Mouse (Mus musculus): ENCODE data around the gene Cldn20. TPM values are rescaled to one million over a fixed set of nuclear protein-coding genes. Genes with fewer than 3 reads are reported as not detected.

Gene Cldn20
- 0.72 TPM for polyA plus RNA-seq (2014; fragmentation: Illumina TruSeq; extraction: RNeasy Lipid Tissue Mini Kit (QIAGEN cat#74804); ENCODE audit: low read depth, low replicate concordance)

DNA sequence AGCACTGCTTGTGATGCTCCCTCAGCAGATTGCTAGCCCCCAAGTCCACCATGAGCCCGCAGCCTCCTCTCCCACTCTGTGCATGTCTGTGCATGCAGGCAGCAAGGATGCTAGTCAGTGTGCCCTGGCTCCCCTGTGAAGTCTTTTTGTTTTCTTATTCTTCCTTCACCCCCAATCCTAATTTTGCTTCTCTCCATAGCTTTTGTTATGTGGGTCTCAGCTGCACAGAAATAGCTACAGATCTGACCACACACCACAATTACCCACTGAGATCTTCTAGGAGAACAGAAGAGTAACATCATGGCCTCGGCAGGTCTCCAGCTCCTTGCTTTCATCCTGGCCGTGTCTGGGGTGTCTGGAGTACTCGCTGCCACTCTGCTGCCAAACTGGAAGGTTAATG lies at the start of gene Cldn20:
Cldn20 (plus strand) TSS at position 301 of the 400 bp plus-strand sequence.

GRCm38 (mm10) chr17:3557331-3558311 lies 25.3 kb downstream of the Cldn20 start, which contains the start of gene Tfb1m:
TSS of gene Tfb1m (minus strand) at chr17:3557781.

Other genes starting within 250 kb of the Cldn20 start
- 5.7 TPM for gene Tiam2, start 206.0 kb upstream of the Cldn20 start, polyA plus RNA-seq (2014; fragmentation: Illumina TruSeq; extraction: RNeasy Lipid Tissue Mini Kit (QIAGEN cat#74804); ENCODE audit: low read depth, low replicate concordance)
- gene Tfb1m, start 25.2 kb downstream of the Cldn20 start, polyA plus RNA-seq (2014; fragmentation: Illumina TruSeq; extraction: RNeasy Lipid Tissue Mini Kit (QIAGEN cat#74804); ENCODE audit: low read depth, low replicate concordance), result 16.4 TPM
- not detected for gene Nox3, start 163.7 kb downstream of the Cldn20 start, polyA plus RNA-seq (2014; fragmentation: Illumina TruSeq; extraction: RNeasy Lipid Tissue Mini Kit (QIAGEN cat#74804); ENCODE audit: low read depth, low replicate concordance)